Mouse (Mus musculus): ENCODE data around the gene Adamts3.

- TF ChIP-seq CTCF (IDR thresholded peaks at IDR 0.05; ENCODE audit: control insufficient read depth, insufficient read depth, insufficient read length) (no peak), MAX (IDR thresholded peaks at IDR 0.05) (no peak), USF1 (IDR thresholded peaks at IDR 0.05; ENCODE audit: low read depth) (no peak), FOSL1 (IDR thresholded peaks at IDR 0.05; ENCODE audit: insufficient read depth, low read length, poor library complexity, severe bottlenecking) (no peak), MYOD1 (IDR thresholded peaks at IDR 0.05; ENCODE audit: control insufficient read depth, insufficient read length, low read depth) (no peak), CEBPB (IDR thresholded peaks at IDR 0.05; ENCODE audit: low read depth) (no peak), MYOG (IDR thresholded peaks at IDR 0.05; ENCODE audit: control insufficient read depth, extremely low read depth, insufficient read length) (no peak)
Measured at GRCm38 (mm10) chr5:89912359-89912758, 29.2 kb upstream of the Adamts3 start.

Data from C2C12 (cell line).